Mouse (Mus musculus): ENCODE data around the gene Ppp2r2c. TPM values are rescaled to one million over a fixed set of nuclear protein-coding genes. Genes with fewer than 3 reads are reported as not detected.
A peak's percentile ranks its signal among the peaks of the same experiment; 100 is the strongest.

The Ppp2r2c gene
- 1 to 10 TPM; 4.0 to 6.9 TPM for total RNA-seq (2021)
- 5.1 and 8.3 TPM in 2 replicates for polyA plus RNA-seq (2012; rRNA removed)
- long read RNA-seq, full-length matches to known transcripts = 8 of 8 reads
- long read RNA-seq, partial matches to known transcripts = 0 of 8 reads
- long read RNA-seq, other reads (novel, unspliced or antisense) = 0 of 8 reads

DNA sequence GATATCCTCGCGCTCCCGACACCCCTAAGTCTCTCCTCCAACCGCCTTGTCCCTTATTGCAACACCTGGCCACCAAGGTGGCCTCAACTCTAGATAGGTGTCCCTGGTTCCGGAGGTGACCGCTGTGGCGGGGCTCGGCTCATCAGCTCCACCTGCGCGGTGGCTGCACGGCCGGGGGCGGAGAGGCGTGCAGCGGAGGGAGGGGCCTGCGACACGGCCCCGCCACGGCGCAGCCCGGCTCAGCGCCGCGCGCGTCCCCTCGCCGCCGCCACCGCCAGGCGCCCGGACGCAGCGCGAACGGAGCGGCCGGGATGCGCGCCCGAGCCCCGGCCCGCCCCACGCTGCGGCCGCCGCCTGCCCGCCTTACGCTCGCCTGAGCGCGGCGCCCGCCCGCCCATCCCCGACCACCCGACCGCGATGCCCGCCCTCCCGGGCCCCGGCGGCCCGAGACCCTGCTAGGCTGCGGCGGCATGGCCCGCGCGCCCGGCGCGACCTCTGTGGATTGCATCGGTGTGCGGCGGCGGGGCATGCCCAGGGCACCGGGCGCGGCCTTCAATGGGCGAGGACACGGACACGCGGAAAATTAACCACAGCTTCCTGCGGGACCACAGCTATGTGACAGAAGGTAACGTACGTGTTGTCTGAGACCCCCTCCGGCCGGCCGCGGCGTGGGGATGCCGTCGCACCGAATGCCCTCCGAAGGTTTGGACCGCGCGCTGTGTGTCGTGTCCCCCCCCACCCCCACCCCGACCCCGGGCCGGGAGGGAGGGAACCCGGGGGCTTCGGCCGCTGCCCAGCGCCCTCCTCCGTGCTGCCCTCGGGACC is at the start of gene Ppp2r2c:
Ppp2r2c (plus strand) TSS at position 248 of the 825 bp plus-strand sequence.
- DNase-seq = peak; percentile 2

DNA sequence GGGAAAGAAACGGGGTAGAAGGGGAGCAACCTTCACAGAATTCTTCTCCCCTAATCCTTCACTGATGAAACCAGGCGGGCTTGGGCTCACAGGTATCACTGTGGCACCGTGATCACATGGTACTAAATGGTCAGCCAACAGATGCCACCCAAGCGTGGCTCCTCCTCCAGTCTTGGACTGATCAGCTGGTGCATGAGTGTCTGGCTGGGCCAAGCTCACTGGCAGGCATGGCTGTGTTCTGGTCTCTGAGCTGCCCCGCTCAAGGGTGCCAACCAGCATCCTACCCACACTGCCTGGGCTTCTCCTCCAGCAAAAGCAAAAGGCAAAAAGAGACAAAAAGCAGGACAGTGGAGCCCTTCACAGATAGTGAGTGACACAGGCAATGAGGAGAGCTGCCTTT is 48.6 kb upstream of the Ppp2r2c start:
- DNase-seq = no peak

DNA sequence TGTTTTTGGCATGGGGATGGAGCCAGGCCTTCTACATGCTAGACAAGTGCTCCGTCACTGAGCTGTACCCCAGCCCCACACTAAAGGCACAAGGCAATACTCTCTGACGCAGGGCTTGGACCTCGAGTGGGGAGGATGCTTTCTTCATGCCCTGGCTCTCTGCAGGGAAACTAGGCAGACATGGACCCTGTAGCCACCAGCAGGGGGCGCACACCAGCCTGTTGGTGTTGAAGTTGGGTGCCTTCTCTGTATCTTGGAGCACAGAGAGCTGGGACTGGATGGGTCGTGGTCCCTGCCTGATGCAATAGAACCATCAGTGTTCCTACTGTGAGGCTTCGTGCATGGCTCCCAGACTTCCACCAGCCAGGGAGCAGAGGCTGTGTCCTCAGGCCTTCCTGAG is 48.2 kb upstream of the Ppp2r2c start:
- DNase-seq = peak; percentile 41

DNA sequence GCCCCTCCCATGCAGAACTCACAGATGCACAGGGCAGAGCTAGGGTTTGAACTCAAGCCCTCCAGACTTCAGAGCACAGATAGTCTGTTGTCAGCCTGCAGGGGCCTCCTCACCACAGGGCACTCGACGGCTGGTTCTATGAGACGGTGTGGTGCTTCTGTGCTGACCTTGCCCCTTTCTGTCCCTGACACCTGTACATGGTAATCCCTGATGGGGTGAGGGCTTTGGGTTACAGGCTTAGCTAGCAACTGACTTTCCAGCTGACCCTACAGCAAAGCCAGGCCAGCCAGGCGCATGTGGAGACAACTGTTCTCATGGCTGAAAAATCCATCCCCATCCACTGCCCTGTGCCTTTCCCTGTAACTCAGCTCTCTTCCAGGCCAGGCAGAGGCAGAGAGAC is 45.4 kb upstream of the Ppp2r2c start:
- DNase-seq = no peak

DNA sequence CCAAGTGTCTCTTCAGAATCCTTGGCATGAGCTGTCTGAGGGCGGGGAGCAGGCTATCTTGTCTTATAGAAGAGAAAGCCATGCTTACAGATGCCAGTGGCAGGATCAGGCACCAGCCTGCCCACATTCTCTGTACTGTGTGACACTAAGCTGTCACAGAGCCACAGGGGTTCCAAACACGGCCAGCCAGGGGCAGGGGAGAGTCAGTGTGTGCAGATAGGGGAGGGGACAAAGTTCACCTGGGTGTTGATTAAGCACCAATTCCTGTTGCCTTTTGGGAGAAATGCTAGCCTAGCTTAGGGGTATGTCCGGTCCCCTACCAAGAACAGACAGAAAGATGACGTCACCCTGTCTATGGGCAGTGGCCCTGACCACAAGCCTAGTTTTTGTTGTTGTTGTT is 39.2 kb upstream of the Ppp2r2c start:
- DNase-seq = no peak

DNA sequence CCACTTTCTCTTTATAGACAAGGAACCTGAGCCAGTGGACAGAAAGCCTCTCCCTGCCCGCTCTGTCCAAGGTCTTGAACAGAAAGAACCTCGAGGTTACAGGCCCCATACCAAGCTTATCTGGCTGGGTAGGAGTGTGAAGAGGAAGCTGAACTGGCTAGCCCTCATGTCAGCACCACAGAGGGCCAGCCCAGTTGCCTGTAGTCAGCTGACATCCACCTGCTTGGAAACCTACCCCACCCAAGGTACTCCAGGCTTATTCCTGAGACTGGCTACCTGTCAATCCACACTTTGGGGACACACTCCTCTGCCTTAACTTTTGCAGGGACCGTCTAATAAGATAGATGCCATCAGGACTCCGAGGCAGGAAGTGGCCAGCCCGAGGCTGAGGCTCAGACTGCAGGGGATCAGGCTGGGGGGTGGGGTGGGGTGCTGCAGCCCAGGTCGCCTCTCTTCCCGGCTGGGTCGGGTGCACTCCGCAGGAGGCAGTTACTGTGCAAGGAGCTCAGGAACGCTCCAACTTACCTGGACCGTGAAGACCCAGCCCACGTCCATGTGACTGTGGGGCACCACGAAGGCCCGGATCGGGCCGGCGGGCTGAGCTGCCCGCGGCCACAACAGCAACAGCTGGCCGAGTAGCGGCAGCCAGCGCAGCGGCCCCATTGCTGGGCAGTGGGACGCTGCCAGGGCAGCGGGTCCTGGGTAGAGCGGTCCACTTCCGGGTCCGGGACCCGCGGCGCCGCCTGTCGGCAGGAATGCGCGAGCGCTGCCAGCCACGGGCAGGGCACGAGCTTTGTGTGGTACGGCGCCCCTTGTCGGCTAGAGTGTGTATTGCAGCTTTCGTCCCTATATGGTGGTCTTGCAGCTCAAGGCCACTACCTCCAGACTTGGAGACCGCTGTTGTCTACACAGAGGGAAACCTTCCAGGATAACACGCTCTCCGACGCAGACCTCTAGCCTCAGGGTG is 38.1 kb upstream of the Ppp2r2c start, which contains the start of gene Man2b2:
Man2b2 (minus strand) TSS at position 741 of the 967 bp plus-strand sequence.
- peak; percentile 91 for DNase-seq

DNA sequence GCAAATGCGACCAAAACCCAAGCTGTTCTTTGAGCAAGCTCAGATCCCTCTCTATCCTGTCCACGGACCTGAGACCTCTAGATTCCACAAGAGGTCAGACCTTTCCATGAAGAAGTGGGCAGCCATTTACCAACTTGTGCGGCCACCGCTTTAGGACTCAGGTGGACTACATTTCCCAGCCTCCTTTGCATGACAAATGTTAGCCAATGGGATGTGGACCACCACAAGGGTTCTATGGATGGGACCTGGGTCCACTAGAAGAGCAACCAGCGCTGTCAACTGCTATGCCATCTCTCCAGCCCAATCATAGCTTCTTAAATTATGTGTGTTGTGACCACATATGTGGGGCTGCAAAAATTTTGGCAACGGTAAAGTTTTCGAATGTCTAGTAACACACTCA is 37.0 kb upstream of the Ppp2r2c start:
- DNase-seq = no peak

DNA sequence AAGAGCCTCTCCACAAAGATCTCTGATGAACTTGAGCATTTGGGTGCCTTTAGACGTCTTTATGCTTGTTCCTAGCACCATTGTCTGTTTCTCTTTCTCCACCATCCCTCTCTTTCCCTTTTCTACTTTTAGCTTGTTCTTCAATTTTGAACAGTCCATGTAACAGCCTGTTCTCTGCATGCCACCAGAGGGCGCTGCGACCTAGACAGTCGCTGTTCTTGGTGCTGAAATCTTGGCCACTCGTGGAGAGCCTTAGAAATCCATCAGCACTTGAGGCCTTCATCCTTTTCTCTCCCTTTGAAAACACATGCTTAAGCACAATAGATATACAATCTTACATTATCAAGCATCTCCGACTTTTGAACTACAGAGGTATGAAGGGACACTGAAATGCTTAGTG is 32.4 kb upstream of the Ppp2r2c start:
- peak; percentile 60 for DNase-seq

DNA sequence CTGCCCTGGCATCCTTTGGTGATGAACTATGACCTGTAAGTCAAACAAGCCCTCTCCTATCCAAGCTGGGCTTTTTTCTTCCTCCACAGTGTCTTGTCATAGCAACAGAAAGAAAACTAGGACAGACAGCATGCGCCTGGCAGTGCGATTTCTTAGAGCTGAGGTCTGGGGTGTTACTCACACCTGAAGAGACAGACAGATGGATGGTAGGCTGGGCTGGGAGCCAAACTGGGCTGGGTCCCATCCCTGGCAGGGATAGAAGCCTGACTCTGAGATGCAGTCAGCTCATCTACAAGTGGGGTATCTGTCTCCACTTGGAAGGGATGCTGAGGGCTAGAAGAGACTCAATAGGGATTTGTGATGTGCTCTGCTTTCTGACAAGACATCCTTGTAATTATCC is 29.3 kb upstream of the Ppp2r2c start:
- no peak for DNase-seq

DNA sequence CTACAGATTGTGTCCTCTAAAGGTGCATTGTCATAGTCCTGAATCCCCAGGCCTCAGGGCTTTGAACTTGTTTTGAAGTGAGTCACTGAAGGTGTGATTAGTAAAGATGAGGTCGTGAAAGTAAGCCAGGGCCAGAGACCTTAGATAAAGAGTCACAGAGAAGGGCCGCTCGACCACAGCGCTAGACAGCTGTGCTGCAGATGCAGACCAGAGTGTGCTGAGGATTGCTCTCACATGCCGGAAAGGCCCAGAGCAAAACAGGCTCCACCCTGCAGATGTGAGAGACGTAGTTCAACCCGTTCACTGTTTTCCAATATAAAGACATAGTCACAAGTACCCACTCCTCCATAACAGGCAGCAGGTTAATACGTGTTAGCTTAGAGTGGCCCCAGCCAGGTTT is 28.7 kb upstream of the Ppp2r2c start:
- no peak for DNase-seq

DNA sequence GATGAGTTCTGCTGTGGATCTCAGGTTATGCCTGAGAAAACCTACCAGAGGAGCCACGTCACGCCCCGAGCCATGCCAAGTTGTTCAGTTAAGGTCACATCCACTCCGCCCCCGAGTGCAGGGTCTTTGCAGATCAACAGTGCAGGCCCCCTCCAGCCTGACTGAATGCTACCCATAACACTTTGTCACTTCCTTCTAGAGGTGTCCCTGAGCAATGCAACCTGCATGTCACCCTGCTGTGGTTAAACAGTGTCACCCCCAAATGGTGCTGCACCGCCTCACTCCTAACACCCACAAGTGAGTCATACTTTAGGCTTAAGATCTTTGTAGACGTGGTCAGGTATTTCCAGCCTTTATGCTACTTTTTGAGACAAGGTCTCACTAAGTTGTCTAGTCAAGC is 28.2 kb upstream of the Ppp2r2c start:
- no peak for DNase-seq

DNA sequence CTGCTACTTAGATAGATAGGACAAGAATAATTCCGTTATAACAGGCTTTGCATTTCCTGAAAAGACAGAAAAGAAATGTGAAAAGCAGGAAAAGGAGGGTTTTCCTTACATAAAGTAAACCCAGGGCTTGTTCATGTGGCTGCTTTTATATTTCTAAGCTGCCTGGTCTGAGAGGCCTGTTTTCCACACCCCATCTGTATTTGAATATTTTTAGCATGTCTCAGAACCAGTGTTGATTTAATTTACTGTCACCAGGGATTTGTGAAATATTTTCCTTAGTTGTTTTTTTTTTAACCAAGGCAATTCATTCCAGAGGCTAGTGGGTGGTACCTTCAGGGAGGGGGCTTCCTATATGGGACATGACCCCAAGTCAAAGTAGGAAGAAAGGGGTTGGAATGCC is 26.6 kb upstream of the Ppp2r2c start:
- DNase-seq = no peak

DNA sequence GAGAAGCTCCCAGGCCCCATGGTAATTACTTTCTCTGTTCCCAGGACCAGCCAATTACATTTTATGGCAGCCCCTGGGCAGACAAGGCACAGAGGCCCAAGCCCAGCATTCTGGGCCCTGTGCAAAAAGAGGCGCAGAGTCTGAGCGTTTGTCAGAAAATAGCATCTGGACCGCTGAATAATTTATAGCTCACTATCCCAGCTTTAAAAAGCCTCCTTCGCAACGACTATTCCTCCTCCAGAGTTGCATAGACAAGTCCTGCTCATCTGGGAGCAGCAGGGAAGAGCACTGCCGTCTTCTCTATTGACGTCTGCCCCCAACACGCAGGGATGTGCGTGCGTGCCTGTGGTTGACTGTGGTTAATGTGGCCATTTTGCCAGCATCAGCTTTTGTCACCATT is 23.8 kb upstream of the Ppp2r2c start:
- no peak for DNase-seq

DNA sequence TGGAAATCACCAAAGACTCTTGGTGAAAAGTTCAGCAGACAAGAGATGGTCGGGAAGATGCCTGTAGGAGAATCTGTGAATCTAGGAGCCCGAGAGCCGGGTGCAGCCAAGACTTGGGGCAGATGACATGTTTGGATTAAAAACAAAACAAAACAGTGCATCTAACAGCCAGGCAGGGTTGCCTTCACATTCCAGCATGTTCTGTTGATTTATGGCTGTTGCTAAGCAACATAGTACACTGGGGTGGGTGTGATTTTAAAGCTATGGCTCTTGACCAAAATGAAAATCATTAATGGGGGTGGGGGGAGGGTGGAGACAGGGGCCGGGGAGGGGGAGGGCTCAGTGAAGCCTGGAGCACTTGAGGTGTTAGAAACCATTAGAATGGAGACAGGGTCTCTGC is 16.7 kb upstream of the Ppp2r2c start:
- DNase-seq = no peak

DNA sequence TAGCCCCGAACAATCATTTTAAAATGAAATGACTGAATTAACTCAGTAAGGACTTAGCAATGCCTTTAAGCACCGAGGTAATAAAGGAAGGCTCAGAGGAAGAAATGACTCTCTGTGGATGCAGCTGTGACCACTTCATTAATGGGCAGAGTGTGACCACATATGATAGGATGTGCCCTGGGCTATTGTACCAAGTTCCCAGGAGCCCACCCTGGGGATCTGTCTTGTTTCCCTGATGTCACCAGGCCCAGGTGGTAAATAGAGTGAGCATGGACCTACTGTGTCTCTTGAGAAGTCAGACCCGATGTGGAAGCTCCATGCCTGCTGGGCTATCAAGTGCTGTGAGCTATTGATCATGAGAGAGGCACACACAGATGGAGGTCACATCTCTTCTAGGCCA is 13.1 kb upstream of the Ppp2r2c start:
- no peak for DNase-seq

DNA sequence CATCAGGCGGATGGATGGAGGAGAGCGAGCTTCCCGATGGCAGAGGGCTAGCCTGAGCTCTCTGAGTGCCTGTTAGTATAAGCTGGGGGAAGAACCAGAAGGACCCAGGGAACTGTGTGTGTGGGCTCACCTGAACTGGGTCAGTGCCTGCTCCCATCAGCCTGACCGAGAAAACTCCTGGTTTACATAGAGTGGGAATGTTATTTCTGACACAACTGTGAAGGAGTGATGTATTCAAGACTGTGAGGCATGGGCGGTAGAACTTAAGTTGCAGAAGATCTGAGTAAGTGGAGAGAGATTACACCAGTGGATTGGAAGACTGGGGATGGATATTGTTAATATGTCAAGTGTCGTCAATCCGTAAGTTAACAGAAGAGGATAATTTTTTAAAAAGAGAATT is 11.8 kb upstream of the Ppp2r2c start:
- no peak for DNase-seq

DNA sequence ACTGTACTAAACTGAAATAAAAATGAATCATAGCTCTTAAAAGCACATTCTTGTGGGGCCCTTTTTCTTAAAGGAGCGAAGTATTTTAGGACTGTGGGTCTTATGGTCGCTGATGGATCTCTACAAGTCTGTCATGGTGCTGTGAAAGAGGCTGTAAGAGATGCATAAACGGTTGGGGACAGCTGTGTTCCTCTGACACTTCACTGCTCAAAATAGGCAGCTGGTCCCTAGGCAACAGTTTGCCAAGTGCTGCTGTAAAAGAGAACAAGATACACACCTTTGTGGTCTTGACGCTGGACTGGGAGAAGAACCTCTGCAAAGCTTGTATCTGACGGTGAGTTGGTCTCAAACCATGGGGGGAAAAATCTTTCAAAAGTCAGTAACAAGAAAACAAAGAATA is 10.8 kb upstream of the Ppp2r2c start:
- DNase-seq = no peak

DNA sequence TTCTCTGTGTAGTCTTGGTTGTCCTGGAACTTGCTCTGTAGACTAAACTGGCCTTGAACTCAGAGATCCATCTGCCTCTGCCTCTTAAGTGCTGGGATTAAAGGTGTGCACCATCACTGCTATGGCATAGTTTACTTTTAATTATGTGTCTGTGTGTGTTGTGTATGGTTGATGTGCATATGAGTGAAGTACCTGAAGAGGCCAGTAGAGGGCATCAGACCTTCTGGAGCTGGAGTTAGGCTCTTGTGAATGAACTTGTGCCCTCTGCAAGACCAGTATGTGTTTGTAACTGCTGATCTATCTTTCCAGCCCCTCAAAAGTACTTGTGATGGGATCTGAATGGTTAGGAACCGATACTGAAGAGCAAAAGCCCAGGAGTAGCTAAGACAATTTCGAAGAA is 7.2 kb upstream of the Ppp2r2c start:
- DNase-seq = no peak

DNA sequence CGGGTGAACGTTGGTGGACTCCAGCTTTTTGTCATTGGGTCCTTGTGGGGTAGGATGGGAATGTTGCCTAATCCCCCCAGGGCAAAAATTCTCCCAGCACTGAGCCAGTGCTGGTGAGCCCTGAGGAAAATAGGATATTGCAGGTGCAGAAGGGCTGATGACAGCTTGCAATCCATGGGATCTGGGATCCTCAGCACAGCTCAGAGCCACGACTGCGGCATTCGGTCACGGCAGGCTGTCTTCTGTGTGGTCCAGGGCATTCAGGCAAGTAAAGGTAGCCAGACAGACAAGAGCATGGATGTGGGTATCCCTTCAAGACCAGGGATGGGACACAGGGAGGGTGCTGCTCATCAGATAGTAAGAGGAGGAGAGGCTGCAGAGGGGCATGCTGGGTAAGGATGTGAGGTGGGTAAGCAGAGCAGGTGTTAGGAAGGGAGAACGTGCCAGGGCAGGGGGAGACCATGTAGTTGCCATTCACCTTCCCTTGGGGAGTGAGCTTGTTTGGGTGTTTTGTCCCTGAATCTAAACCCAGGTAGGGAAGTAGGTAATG is 1.5 kb upstream of the Ppp2r2c start:
- DNase-seq = no peak

DNA sequence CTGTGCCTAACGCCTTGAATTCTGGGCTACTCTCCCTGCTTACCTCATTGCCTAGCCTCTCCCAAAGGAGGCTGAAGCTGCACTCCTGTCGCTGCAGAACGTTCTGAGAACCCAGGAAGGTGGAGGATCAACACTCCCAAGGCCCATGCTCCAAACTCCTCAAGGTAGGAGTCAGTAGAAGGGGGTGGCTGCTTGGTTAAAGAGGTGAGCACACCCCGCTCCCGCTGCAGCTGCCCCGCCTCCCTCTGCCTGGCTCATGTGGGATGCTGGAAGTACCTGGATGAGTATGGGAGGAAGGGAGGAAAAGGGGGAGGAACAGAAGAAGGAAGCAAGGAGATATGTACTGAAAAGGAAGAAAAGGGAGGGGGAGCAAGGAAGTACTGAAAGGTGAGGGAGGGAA is 752 bp upstream of the Ppp2r2c start:
- DNase-seq = no peak

DNA sequence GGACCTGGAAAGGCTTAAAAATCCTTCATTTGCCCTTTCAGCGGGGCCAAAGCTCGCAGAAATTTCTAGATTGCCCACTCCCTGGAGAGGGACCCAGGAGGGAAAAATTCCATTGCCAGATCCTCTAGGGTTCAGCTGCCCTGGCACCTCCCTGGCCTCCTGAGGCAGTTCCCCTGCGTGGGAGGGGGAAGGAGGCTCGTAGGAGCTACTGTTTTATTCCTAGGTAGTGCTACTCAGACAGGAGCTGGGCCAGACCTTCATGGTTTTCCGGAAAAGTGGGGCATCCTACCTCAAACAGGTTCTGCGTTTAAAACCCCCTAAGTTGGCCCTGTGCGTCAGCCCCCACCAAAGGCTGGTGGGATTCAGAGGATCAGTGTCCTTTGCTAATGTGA is 869 bp downstream of the Ppp2r2c start:
- peak; percentile 7 for DNase-seq

DNA sequence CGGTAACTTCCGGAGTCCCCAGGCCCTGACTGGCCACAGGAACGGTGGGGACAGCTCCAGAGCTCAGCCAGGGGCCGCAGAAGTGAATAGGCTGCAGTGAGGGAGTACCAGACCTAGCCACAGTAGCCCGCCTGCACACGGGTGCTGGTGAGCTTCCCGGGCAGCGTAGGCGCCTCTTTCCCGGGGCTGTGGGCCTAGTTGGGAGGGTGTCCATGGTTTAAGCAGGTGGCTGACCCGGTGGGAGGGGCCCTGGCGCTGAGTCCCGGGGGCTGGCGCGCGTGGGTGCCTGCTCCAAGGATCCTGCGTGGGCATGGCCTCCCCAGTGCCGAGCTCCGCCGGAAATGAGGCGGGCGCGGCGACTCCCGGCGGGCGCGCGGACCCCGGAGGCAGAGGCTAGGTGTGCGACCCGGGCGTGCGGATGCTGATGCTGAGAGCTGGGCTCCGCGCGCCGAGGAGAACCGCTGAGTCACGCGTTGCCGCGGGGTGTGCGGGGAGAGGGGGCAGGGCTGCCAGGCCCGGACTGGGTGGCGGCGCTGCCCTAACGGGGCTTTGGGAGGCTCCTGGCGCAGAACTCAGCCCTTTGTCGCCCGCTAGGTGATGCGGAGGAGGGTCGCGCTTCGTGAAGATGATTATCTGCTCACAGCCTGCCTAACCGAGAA is 1.4 kb downstream of the Ppp2r2c start:
- DNase-seq = peak; percentile 39

Data from adrenal gland, adult 2 months (tissue).